Mouse (Mus musculus): ENCODE measurements around the gene Gm4131. TPM values are rescaled to one million over a fixed set of nuclear protein-coding genes. Genes with fewer than 3 reads are reported as not detected.

The Gm4131 gene
- polyA plus RNA-seq, 1 experiment from 2014 or later: 0.17 TPM

GRCm38 (mm10) chr14:62580945-62581344, 14.2 kb upstream of the Gm4131 start:
- Histone ChIP-seq H3K9me3 (ENCODE audit: control insufficient read depth, low read length) (no peaks in the 10 kb centered on the region), H3K4me2 (ENCODE audit: low read depth, low read length) (no peak overlapping the region), H3K36me3 (ENCODE audit: control insufficient read depth, insufficient read depth, low read length) (no peaks in the 10 kb centered on the region), H3K27me3 (ENCODE audit: control insufficient read depth, insufficient read depth, low read length) (no peaks in the 10 kb centered on the region), H3K4me3 (ENCODE audit: low read depth, low read length) (no peak overlapping the region), H3K9ac (replicated peaks; ENCODE audit: low read depth, low read length) (no peak overlapping the region), H3K27ac (ENCODE audit: low read depth, low read length) (no peak overlapping the region), H3K4me1 (ENCODE audit: control insufficient read depth, insufficient read depth, low read length) (peaks cover 6% of the 10 kb centered on the region; the same call in 1 of the 2 replicates)
- WGBS: 83% methylated on average over 3 of the region's 3 CpGs
- ATAC-seq (ENCODE audit: low read depth): no peak

- H3K4me3 ChIP-seq (ENCODE audit: low read depth, low read length): no peak overlapping the region
- WGBS: 73% methylated on average over 8 of the region's 8 CpGs
- no peak for ATAC-seq (ENCODE audit: low read depth)
Measured at GRCm38 (mm10) chr14:62575862-62576261, 9.1 kb upstream of the Gm4131 start.

GRCm38 (mm10) chr14:62574906-62575305, 8.2 kb upstream of the Gm4131 start:
- ATAC-seq (ENCODE audit: low read depth): no peak
- WGBS: 58% methylated on average over 6 of the region's 6 CpGs
- no peaks in the 10 kb centered on the region for H3K4me1 ChIP-seq (ENCODE audit: control insufficient read depth, insufficient read depth, low read length)

More at GRCm38 (mm10) chr14:62575862-62576261, 9.1 kb upstream of the Gm4131 start:
- no peaks in the 10 kb centered on the region for H3K4me1 ChIP-seq (ENCODE audit: control insufficient read depth, insufficient read depth, low read length)
- no peaks in the 10 kb centered on the region for H3K9me3 ChIP-seq (ENCODE audit: control insufficient read depth, low read length)
- no peak overlapping the region for H3K4me2 ChIP-seq (ENCODE audit: low read depth, low read length)
- no peaks in the 10 kb centered on the region for H3K36me3 ChIP-seq (ENCODE audit: control insufficient read depth, insufficient read depth, low read length)
- H3K27ac ChIP-seq (ENCODE audit: low read depth, low read length): no peak overlapping the region
- H3K27me3 ChIP-seq (ENCODE audit: control insufficient read depth, insufficient read depth, low read length): no peaks in the 10 kb centered on the region
- H3K9ac ChIP-seq (replicated peaks; ENCODE audit: low read depth, low read length): no peak overlapping the region

GRCm38 (mm10) chr14:62573454-62573853, 6.7 kb upstream of the Gm4131 start:
- no peak overlapping the region for H3K4me2 ChIP-seq (ENCODE audit: low read depth, low read length)
- no peaks in the 10 kb centered on the region for H3K9me3 ChIP-seq (ENCODE audit: control insufficient read depth, low read length)
- 13% methylated on average over 2 of the region's 3 CpGs for WGBS

More at GRCm38 (mm10) chr14:62574906-62575305, 8.2 kb upstream of the Gm4131 start:
- no peak overlapping the region for H3K27ac ChIP-seq (ENCODE audit: low read depth, low read length)
- no peaks in the 10 kb centered on the region for H3K36me3 ChIP-seq (ENCODE audit: control insufficient read depth, insufficient read depth, low read length)
- no peak overlapping the region for H3K9ac ChIP-seq (replicated peaks; ENCODE audit: low read depth, low read length)
- no peaks in the 10 kb centered on the region for H3K27me3 ChIP-seq (ENCODE audit: control insufficient read depth, insufficient read depth, low read length)
- no peak overlapping the region for H3K4me2 ChIP-seq (ENCODE audit: low read depth, low read length)
- no peak overlapping the region for H3K4me3 ChIP-seq (ENCODE audit: low read depth, low read length)
- H3K9me3 ChIP-seq (ENCODE audit: control insufficient read depth, low read length): no peaks in the 10 kb centered on the region

GRCm38 (mm10) chr14:62570299-62570698, 3.6 kb upstream of the Gm4131 start:
- 34% methylated on average over 4 of the region's 4 CpGs for WGBS
- Histone ChIP-seq H3K4me2 (ENCODE audit: low read depth, low read length) (no peak overlapping the region), H3K36me3 (ENCODE audit: control insufficient read depth, insufficient read depth, low read length) (no peaks in the 10 kb centered on the region), H3K9me3 (ENCODE audit: control insufficient read depth, low read length) (no peaks in the 10 kb centered on the region), H3K4me3 (ENCODE audit: low read depth, low read length) (no peak overlapping the region), H3K4me1 (ENCODE audit: control insufficient read depth, insufficient read depth, low read length) (no peaks in the 10 kb centered on the region), H3K27me3 (ENCODE audit: control insufficient read depth, insufficient read depth, low read length) (no peaks in the 10 kb centered on the region), H3K9ac (replicated peaks; ENCODE audit: low read depth, low read length) (no peak overlapping the region), H3K27ac (ENCODE audit: low read depth, low read length) (no peak overlapping the region)
- ATAC-seq (ENCODE audit: low read depth): no peak

More at GRCm38 (mm10) chr14:62573454-62573853, 6.7 kb upstream of the Gm4131 start:
- Histone ChIP-seq H3K27ac (ENCODE audit: low read depth, low read length) (no peak overlapping the region), H3K27me3 (ENCODE audit: control insufficient read depth, insufficient read depth, low read length) (no peaks in the 10 kb centered on the region), H3K4me1 (ENCODE audit: control insufficient read depth, insufficient read depth, low read length) (no peaks in the 10 kb centered on the region), H3K9ac (replicated peaks; ENCODE audit: low read depth, low read length) (no peak overlapping the region), H3K36me3 (ENCODE audit: control insufficient read depth, insufficient read depth, low read length) (no peaks in the 10 kb centered on the region), H3K4me3 (ENCODE audit: low read depth, low read length) (no peak overlapping the region)
- no peak for ATAC-seq (ENCODE audit: low read depth)

- H3K27ac ChIP-seq (ENCODE audit: low read depth, low read length): no peak overlapping the region
- H3K9ac ChIP-seq (replicated peaks; ENCODE audit: low read depth, low read length): no peak overlapping the region
- no peaks in the 10 kb centered on the region for H3K9me3 ChIP-seq (ENCODE audit: control insufficient read depth, low read length)
- 86% methylated on average over 5 of the region's 5 CpGs for WGBS
- no peak for ATAC-seq (ENCODE audit: low read depth)
- no peak overlapping the region for H3K4me3 ChIP-seq (ENCODE audit: low read depth, low read length)
- no peaks in the 10 kb centered on the region for H3K27me3 ChIP-seq (ENCODE audit: control insufficient read depth, insufficient read depth, low read length)
- no peaks in the 10 kb centered on the region for H3K36me3 ChIP-seq (ENCODE audit: control insufficient read depth, insufficient read depth, low read length)
- no peak overlapping the region for H3K4me2 ChIP-seq (ENCODE audit: low read depth, low read length)
- H3K4me1 ChIP-seq (ENCODE audit: control insufficient read depth, insufficient read depth, low read length): no peaks in the 10 kb centered on the region
Measured at GRCm38 (mm10) chr14:62569463-62569862, 2.7 kb upstream of the Gm4131 start.

GRCm38 (mm10) chr14:62563679-62564078, 3.0 kb downstream of the Gm4131 start:
- no peak overlapping the region for H3K9ac ChIP-seq (replicated peaks; ENCODE audit: low read depth, low read length)
- no peaks in the 10 kb centered on the region for H3K27me3 ChIP-seq (ENCODE audit: control insufficient read depth, insufficient read depth, low read length)
- no peaks in the 10 kb centered on the region for H3K9me3 ChIP-seq (ENCODE audit: control insufficient read depth, low read length)
- H3K27ac ChIP-seq (ENCODE audit: low read depth, low read length): no peak overlapping the region
- 60% methylated on average over 7 of the region's 7 CpGs for WGBS
- H3K4me3 ChIP-seq (ENCODE audit: low read depth, low read length): no peak overlapping the region
- no peaks in the 10 kb centered on the region for H3K36me3 ChIP-seq (ENCODE audit: control insufficient read depth, insufficient read depth, low read length)
- ATAC-seq (ENCODE audit: low read depth): no peak
- H3K4me2 ChIP-seq (ENCODE audit: low read depth, low read length): no peak overlapping the region
- H3K4me1 ChIP-seq (ENCODE audit: control insufficient read depth, insufficient read depth, low read length): no peaks in the 10 kb centered on the region

- no peak for ATAC-seq (ENCODE audit: low read depth)
- Histone ChIP-seq H3K4me3 (ENCODE audit: low read depth, low read length) (no peak overlapping the region), H3K27ac (ENCODE audit: low read depth, low read length) (no peak overlapping the region), H3K27me3 (ENCODE audit: control insufficient read depth, insufficient read depth, low read length) (no peaks in the 10 kb centered on the region), H3K4me2 (ENCODE audit: low read depth, low read length) (no peak overlapping the region), H3K9ac (replicated peaks; ENCODE audit: low read depth, low read length) (no peak overlapping the region), H3K36me3 (ENCODE audit: control insufficient read depth, insufficient read depth, low read length) (no peaks in the 10 kb centered on the region), H3K4me1 (ENCODE audit: control insufficient read depth, insufficient read depth, low read length) (0 out of 2 replicates have a peak, but pooled peaks cover under 1% of the 10 kb centered on the region), H3K9me3 (ENCODE audit: control insufficient read depth, low read length) (no peaks in the 10 kb centered on the region)
- 51% methylated on average over 17 of the region's 17 CpGs for WGBS
Measured at GRCm38 (mm10) chr14:62561875-62562748, 4.6 kb downstream of the Gm4131 start.

GRCm38 (mm10) chr14:62557111-62557510, 9.6 kb downstream of the Gm4131 start:
- no peak for ATAC-seq (ENCODE audit: low read depth)
- WGBS: 88% methylated on average over 3 of the region's 3 CpGs
- no peak overlapping the region for H3K9ac ChIP-seq (replicated peaks; ENCODE audit: low read depth, low read length)
- H3K4me2 ChIP-seq (ENCODE audit: low read depth, low read length): peak overlapping the region; percentile 79
- no peaks in the 10 kb centered on the region for H3K27me3 ChIP-seq (ENCODE audit: control insufficient read depth, insufficient read depth, low read length)
- H3K4me1 ChIP-seq (ENCODE audit: control insufficient read depth, insufficient read depth, low read length): peaks cover 10% of the 10 kb centered on the region; the same call in 1 of the 2 replicates
- H3K27ac ChIP-seq (ENCODE audit: low read depth, low read length): no peak overlapping the region
- H3K4me3 ChIP-seq (ENCODE audit: low read depth, low read length): peak overlapping the region; percentile 72
- H3K36me3 ChIP-seq (ENCODE audit: control insufficient read depth, insufficient read depth, low read length): no peaks in the 10 kb centered on the region
- no peaks in the 10 kb centered on the region for H3K9me3 ChIP-seq (ENCODE audit: control insufficient read depth, low read length)
